Mouse (Mus musculus): Measurements from ENCODE around the gene Gcc2.
A peak's percentile ranks its signal among the peaks of the same experiment; 100 is the strongest.
"Not testable (repeated sequence)": the region's sequence is repeated elsewhere in the genome, so short reads cannot be mapped to it uniquely, and the experiment has no call there.

Gene Gcc2

GRCm38 (mm10) chr10:58323028-58323991 is 68.0 kb downstream of the Gcc2 start, which contains the start of gene Lims1:
TSS of gene Lims1 (plus strand) at chr10:58323466.
- peak; percentile 97 to 98 for DNase-seq

GRCm38 (mm10) chr10:58326271-58326670 is 71.0 kb downstream of the Gcc2 start:
- DNase-seq: no peak

- DNase-seq: not testable (repeated sequence)
Measured at GRCm38 (mm10) chr10:58327836-58328235, 72.5 kb downstream of the Gcc2 start.

GRCm38 (mm10) chr10:58328517-58329108 is 73.3 kb downstream of the Gcc2 start:
- DNase-seq: no peak

- no peak for DNase-seq
Measured at GRCm38 (mm10) chr10:58330635-58331034, 75.3 kb downstream of the Gcc2 start.

- DNase-seq: no peak
Measured at GRCm38 (mm10) chr10:58331741-58332140, 76.4 kb downstream of the Gcc2 start.

GRCm38 (mm10) chr10:58333414-58333813 is 78.1 kb downstream of the Gcc2 start:
- no peak for DNase-seq

GRCm38 (mm10) chr10:58336156-58336555 is 80.9 kb downstream of the Gcc2 start:
- no peak for DNase-seq

- not testable (repeated sequence) for DNase-seq
Measured at GRCm38 (mm10) chr10:58337091-58337490, 81.8 kb downstream of the Gcc2 start.

- no peak for DNase-seq
Measured at GRCm38 (mm10) chr10:58338590-58338989, 83.3 kb downstream of the Gcc2 start.

- peak in 1 of 2 experiments; percentile 46 for DNase-seq
Measured at GRCm38 (mm10) chr10:58341685-58342084, 86.4 kb downstream of the Gcc2 start.

GRCm38 (mm10) chr10:58342199-58342598 is 86.9 kb downstream of the Gcc2 start:
- DNase-seq: no peak

GRCm38 (mm10) chr10:58343552-58343951 is 88.3 kb downstream of the Gcc2 start:
- no peak for DNase-seq

GRCm38 (mm10) chr10:58350600-58350999 is 95.3 kb downstream of the Gcc2 start:
- DNase-seq: peak in 1 of 2 experiments; percentile 28

GRCm38 (mm10) chr10:58351670-58352069 is 96.4 kb downstream of the Gcc2 start:
- DNase-seq: no peak

GRCm38 (mm10) chr10:58352364-58352763 is 97.1 kb downstream of the Gcc2 start:
- no peak for DNase-seq

- no peak for DNase-seq
Measured at GRCm38 (mm10) chr10:58354561-58354960, 99.3 kb downstream of the Gcc2 start.

Measured in thymus, postnatal 36 days (tissue).